ENCODE assay signal across 16 mouse cellular contexts in the genomic region with DNA sequence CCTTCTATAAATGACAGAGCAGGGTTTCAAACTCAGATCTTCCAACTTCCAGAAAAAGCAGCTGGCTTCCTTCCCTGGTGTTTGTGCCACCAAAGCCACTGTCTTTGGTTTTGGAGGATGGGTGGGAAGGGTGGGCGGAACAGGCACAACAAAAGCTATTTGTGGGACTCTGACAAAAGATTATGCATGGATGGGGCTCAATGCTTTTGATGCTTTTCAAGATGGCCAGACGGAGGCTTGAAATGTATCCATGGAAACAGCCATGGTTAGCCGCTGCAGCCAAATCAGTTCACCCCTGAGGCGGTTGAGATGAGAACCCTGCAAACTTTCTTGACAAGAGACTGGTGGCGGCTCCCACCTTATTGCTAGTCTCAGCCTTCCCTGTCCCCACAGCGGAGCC. TPM values are rescaled to one million over a fixed set of nuclear protein-coding genes. Genes with fewer than 3 reads are reported as not detected.
DNase-seq lines count a peak whose midpoint lies in the region; ATAC-seq lines count a peak whose summit lies in the region.
"Had no signal": no experiment of that assay in that cellular context is flagged by ENCODE, and none has a peak within 500 bp of the region (broad histone marks: within the 10 kb centered on the region; RNA-seq: fewer than 3 reads in every experiment).

No protein-coding gene starts in this region.

- no peaks in the 10 kb centered on the region for H3K36me3 ChIP-seq in embryonic facial prominence, embryonic 11.5 days (replicated peaks; ENCODE audit: control insufficient read depth, insufficient read depth, low read depth, low read length)
- H3K36me3 ChIP-seq in hindbrain, embryonic 15.5 days = no peaks in the 10 kb centered on the region
- no peaks in the 10 kb centered on the region for H3K36me3 ChIP-seq in neural tube, embryonic 13.5 days
- no peaks in the 10 kb centered on the region for H3K36me3 ChIP-seq in intestine, embryonic 16.5 days (ENCODE audit: control insufficient read depth, insufficient read depth, low read length)
- H3K36me3 ChIP-seq: G1E; lung, embryonic 15.5 days had no signal

- H3K27ac ChIP-seq in embryonic facial prominence, embryonic 11.5 days (replicated peaks; ENCODE audit: low read depth, low read length) = no peak overlapping the region
- peak overlapping the region; percentile 64 for H3K27ac ChIP-seq in hindbrain, embryonic 15.5 days (replicated peaks)
- H3K27ac ChIP-seq in neural tube, embryonic 13.5 days (replicated peaks) = peak overlapping the region; percentile 80
- no peak overlapping the region for H3K27ac ChIP-seq in intestine, embryonic 16.5 days (ENCODE audit: low read length)
- H3K27ac ChIP-seq: lung, embryonic 15.5 days had no signal

- no peak overlapping the region for H3K4me3 ChIP-seq in embryonic facial prominence, embryonic 11.5 days (ENCODE audit: low read depth, low read length)
- H3K4me3 ChIP-seq in hindbrain, embryonic 15.5 days = no peak overlapping the region
- no peak overlapping the region for H3K4me3 ChIP-seq in neural tube, embryonic 13.5 days
- H3K4me3 ChIP-seq in intestine, embryonic 16.5 days (ENCODE audit: low read length) = no peak overlapping the region
- H3K4me3 ChIP-seq: erythroblast, embryonic 14.5 days; lung, embryonic 15.5 days had no signal

- H3K9me3 ChIP-seq in embryonic facial prominence, embryonic 11.5 days (replicated peaks; ENCODE audit: control insufficient read depth, low read length) = no peaks in the 10 kb centered on the region
- no peaks in the 10 kb centered on the region for H3K9me3 ChIP-seq in hindbrain, embryonic 15.5 days
- H3K9me3 ChIP-seq in neural tube, embryonic 13.5 days = no peaks in the 10 kb centered on the region
- H3K9me3 ChIP-seq in intestine, embryonic 16.5 days (ENCODE audit: control insufficient read depth, low read length) = no peaks in the 10 kb centered on the region
- H3K9me3 ChIP-seq: lung, embryonic 15.5 days had no signal

- H3K9ac ChIP-seq in embryonic facial prominence, embryonic 11.5 days (replicated peaks; ENCODE audit: low read length) = no peak overlapping the region
- H3K9ac ChIP-seq in hindbrain, embryonic 15.5 days = no peak overlapping the region
- H3K9ac ChIP-seq in neural tube, embryonic 13.5 days = no peak overlapping the region
- no peak overlapping the region for H3K9ac ChIP-seq in intestine, embryonic 16.5 days (ENCODE audit: low read depth, low read length)
- H3K9ac ChIP-seq: lung, embryonic 15.5 days had no signal

- H3K27me3 ChIP-seq in embryonic facial prominence, embryonic 11.5 days (ENCODE audit: control insufficient read depth, insufficient read depth, low read length) = no peaks in the 10 kb centered on the region
- H3K27me3 ChIP-seq in hindbrain, embryonic 15.5 days = no peaks in the 10 kb centered on the region
- H3K27me3 ChIP-seq in neural tube, embryonic 13.5 days = no peaks in the 10 kb centered on the region
- H3K27me3 ChIP-seq in intestine, embryonic 16.5 days (replicated peaks; ENCODE audit: control insufficient read depth, insufficient read depth, low read length) = no peaks in the 10 kb centered on the region
- H3K27me3 ChIP-seq: lung, embryonic 15.5 days had no signal

- H3K4me2 ChIP-seq in embryonic facial prominence, embryonic 11.5 days (ENCODE audit: low read depth, low read length) = no peak overlapping the region
- H3K4me2 ChIP-seq in hindbrain, embryonic 15.5 days = no peak overlapping the region
- no peak overlapping the region for H3K4me2 ChIP-seq in neural tube, embryonic 13.5 days
- no peak overlapping the region for H3K4me2 ChIP-seq in intestine, embryonic 16.5 days (ENCODE audit: low read depth, low read length)
- H3K4me2 ChIP-seq: lung, embryonic 15.5 days had no signal

- H3K4me1 ChIP-seq in embryonic facial prominence, embryonic 11.5 days (ENCODE audit: control insufficient read depth, insufficient read depth, low read length) = no peaks in the 10 kb centered on the region
- H3K4me1 ChIP-seq in hindbrain, embryonic 15.5 days (replicated peaks) = peaks cover 79% of the 10 kb centered on the region
- H3K4me1 ChIP-seq in neural tube, embryonic 13.5 days (replicated peaks) = peaks cover 82% of the 10 kb centered on the region
- no peaks in the 10 kb centered on the region for H3K4me1 ChIP-seq in intestine, embryonic 16.5 days (ENCODE audit: control insufficient read depth, insufficient read depth, low read length)

- peak; percentile 18 to 55 for DNase-seq in frontal cortex, adult 2 months (ENCODE audit: extremely low spot score in 1 of 2, low spot score in 1 of 2)
- no peak for DNase-seq in frontal cortex, postnatal 25 days (ENCODE audit: low spot score in 2 of 2)
- peak; percentile 44 for DNase-seq in embryonic facial prominence, embryonic 11.5 days (ENCODE audit: low spot score)
- DNase-seq in urinary bladder, adult 18-20 months (ENCODE audit: low spot score in 2 of 2) = no peak
- DNase-seq in layer of hippocampus, adult 9-10 months (ENCODE audit: low spot score) = no peak
- DNase-seq: cerebellum, adult 18-20 months; heart, adult 18-20 months; kidney, postnatal 36 days; spleen, adult 18-20 months; thymus, adult 2 months had no signal

- 48% methylated on average over 6 of the region's 6 CpGs for WGBS in embryonic facial prominence, embryonic 11.5 days
- 20% methylated on average over 6 of the region's 6 CpGs for WGBS in hindbrain, embryonic 15.5 days
- WGBS in neural tube, embryonic 13.5 days = 21% methylated on average over 6 of the region's 6 CpGs
- WGBS in intestine, embryonic 16.5 days = 85% methylated on average over 6 of the region's 6 CpGs

- peak; percentile 31; the same call in 1 of the 2 replicates for ATAC-seq in embryonic facial prominence, embryonic 11.5 days (replicated peaks; ENCODE audit: insufficient number of reproducible peaks, low FRiP score, low TSS enrichment, low read depth)
- ATAC-seq in hindbrain, embryonic 15.5 days (ENCODE audit: low FRiP score, low read depth) = peak; percentile 9; the same call in 1 of the 2 replicates
- peak; percentile 4; the same call in 1 of the 2 replicates for ATAC-seq in neural tube, embryonic 13.5 days (ENCODE audit: low read depth)
- ATAC-seq in intestine, embryonic 16.5 days = no peak

RNA-seq across cellular contexts. Expression of a gene that starts 46.8 kb away (rescaled TPM):
- 123 and 124 TPM in 2 replicates for polyA plus RNA-seq in frontal cortex, adult 2 months (2012; rRNA removed)
- 11.0 TPM in 2 replicates for polyA plus RNA-seq in embryonic facial prominence, embryonic 11.5 days (2014; fragmentation: Nextera tagmentation; extraction: Ambion mirVana)
- 30.5 and 36.8 TPM in 2 replicates for polyA plus RNA-seq in hindbrain, embryonic 15.5 days (2015; fragmentation: Nextera tagmentation; extraction: Ambion mirVana)
- 29.2 and 30.8 TPM in 2 replicates for polyA plus RNA-seq in neural tube, embryonic 13.5 days (2015; fragmentation: Nextera tagmentation; extraction: Ambion mirVana)
- polyA plus RNA-seq in intestine, embryonic 16.5 days (2015; fragmentation: Nextera tagmentation; extraction: Ambion mirVana) = 2.1 and 3.5 TPM in 2 replicates
- polyA plus RNA-seq: G1E had no signal

Comparison
In these comparisons a context has a peak if more than half of its experiments do, and no peak if none do; other contexts are left out.
1. DNase-seq: peak in frontal cortex, adult 2 months (2 of 2) and embryonic facial prominence, embryonic 11.5 days (single experiment); none in frontal cortex, postnatal 25 days (0 of 2), urinary bladder, adult 18-20 months (0 of 2) and layer of hippocampus, adult 9-10 months (single experiment).
2. H3K27ac ChIP-seq: peak in hindbrain, embryonic 15.5 days (single experiment) and neural tube, embryonic 13.5 days (single experiment); none in embryonic facial prominence, embryonic 11.5 days (single experiment) and intestine, embryonic 16.5 days (single experiment).